In genomic region chr10:23864362-23865312, GRCm38 (mm10) we compare ENCODE assay signal across 23 mouse cellular contexts. TPM values are rescaled to one million over a fixed set of nuclear protein-coding genes. Genes with fewer than 3 reads are reported as not detected.
DNase-seq lines count a peak whose midpoint lies in the region; ATAC-seq and TF ChIP-seq lines count a peak whose summit lies in the region.
"Had no signal": no experiment of that assay in that cellular context is flagged by ENCODE, and none has a peak within 500 bp of the region (broad histone marks: within the 10 kb centered on the region; RNA-seq: fewer than 3 reads in every experiment).

No protein-coding gene starts in this region.

- no peak overlapping the region for H3K4me3 ChIP-seq in kidney, postnatal 0 days (replicated peaks; ENCODE audit: low read depth, low read length)
- no peak overlapping the region for H3K4me3 ChIP-seq in neural tube, embryonic 14.5 days (ENCODE audit: low read depth, low read length)
- H3K4me3 ChIP-seq: embryonic facial prominence, embryonic 15.5 days; hindbrain, embryonic 15.5 days; midbrain, embryonic 15.5 days; neural tube, embryonic 12.5 days had no signal

- peak; percentile 53 for DNase-seq in kidney, postnatal 0 days (ENCODE audit: low spot score)
- no peak for DNase-seq in kidney, postnatal 25 days
- DNase-seq in neural tube, embryonic 10.5 days (ENCODE audit: extremely low spot score, low spot score): no peak
- DNase-seq in thymus, postnatal 10 days (ENCODE audit: low spot score in 2 of 2): no peak
- no peak for DNase-seq in retina, postnatal 1 day
- DNase-seq in spleen, postnatal 10 days (ENCODE audit: low spot score in 2 of 2): no peak
- DNase-seq: cerebellum, adult 9-10 months; heart, adult 11 months; right cerebral cortex, postnatal 4 days; thymus, adult 18-20 months had no signal

- no peak for TF ChIP-seq CTCF in kidney, postnatal 0 days (IDR thresholded peaks at IDR 0.05; ENCODE audit: low read depth)

- no peak overlapping the region for H3K9ac ChIP-seq in kidney, postnatal 0 days (ENCODE audit: low read depth, low read length)
- no peak overlapping the region for H3K9ac ChIP-seq in neural tube, embryonic 14.5 days (replicated peaks; ENCODE audit: low read depth, low read length)
- H3K9ac ChIP-seq: embryonic facial prominence, embryonic 15.5 days; hindbrain, embryonic 15.5 days; liver, embryonic 14.5 days; midbrain, embryonic 15.5 days; neural tube, embryonic 12.5 days had no signal

- no peak overlapping the region for H3K4me2 ChIP-seq in kidney, postnatal 0 days (ENCODE audit: low read length)
- H3K4me2 ChIP-seq in neural tube, embryonic 14.5 days (ENCODE audit: low read depth, low read length): no peak overlapping the region
- H3K4me2 ChIP-seq: embryonic facial prominence, embryonic 15.5 days; hindbrain, embryonic 15.5 days; midbrain, embryonic 15.5 days; neural tube, embryonic 12.5 days had no signal

- H3K36me3 ChIP-seq in kidney, postnatal 0 days (ENCODE audit: insufficient read depth, low read length): no peaks in the 10 kb centered on the region
- no peaks in the 10 kb centered on the region for H3K36me3 ChIP-seq in neural tube, embryonic 14.5 days (ENCODE audit: control insufficient read depth, insufficient read depth, low read length)
- H3K36me3 ChIP-seq: embryonic facial prominence, embryonic 15.5 days; hindbrain, embryonic 15.5 days; midbrain, embryonic 15.5 days; neural tube, embryonic 12.5 days had no signal

- 49% methylated on average over 9 of the region's 9 CpGs for WGBS in kidney, postnatal 0 days
- 70% methylated on average over 9 of the region's 9 CpGs for WGBS in neural tube, embryonic 14.5 days

- H3K9me3 ChIP-seq in kidney, postnatal 0 days (replicated peaks; ENCODE audit: low read length): no peaks in the 10 kb centered on the region; the same call in 1 of the 2 replicates
- no peaks in the 10 kb centered on the region for H3K9me3 ChIP-seq in neural tube, embryonic 14.5 days (ENCODE audit: control insufficient read depth, low read length)
- H3K9me3 ChIP-seq: embryonic facial prominence, embryonic 15.5 days; hindbrain, embryonic 15.5 days; midbrain, embryonic 15.5 days had no signal

- H3K4me1 ChIP-seq in kidney, postnatal 0 days (replicated peaks; ENCODE audit: insufficient read depth, low read length): no peaks in the 10 kb centered on the region
- no peaks in the 10 kb centered on the region for H3K4me1 ChIP-seq in neural tube, embryonic 14.5 days (ENCODE audit: control insufficient read depth, insufficient read depth, low read length)
- H3K4me1 ChIP-seq: embryonic facial prominence, embryonic 15.5 days; hindbrain, embryonic 15.5 days; midbrain, embryonic 15.5 days; neural tube, embryonic 12.5 days had no signal

- H3K27me3 ChIP-seq in kidney, postnatal 0 days (ENCODE audit: insufficient read depth, low read length): no peaks in the 10 kb centered on the region
- H3K27me3 ChIP-seq in neural tube, embryonic 14.5 days (ENCODE audit: control insufficient read depth, insufficient read depth, low read length): no peaks in the 10 kb centered on the region
- H3K27me3 ChIP-seq: embryonic facial prominence, embryonic 15.5 days; hindbrain, embryonic 15.5 days; midbrain, embryonic 15.5 days; neural tube, embryonic 12.5 days had no signal

- ATAC-seq in kidney, postnatal 0 days (replicated peaks; ENCODE audit: low FRiP score, low read depth): no peak
- peak; percentile 69; the same call in 1 of the 2 replicates for ATAC-seq in neural tube, embryonic 14.5 days (ENCODE audit: low read depth)
- peak; percentile 93 to 95 for ATAC-seq in hematopoietic stem cell, adult 5-6 weeks (replicated peaks in 1 of 2; ENCODE audit: insufficient read depth in 1 of 2, low FRiP score in 2 of 2, low TSS enrichment in 1 of 2, low read depth in 1 of 2, poor library complexity in 2 of 2, severe bottlenecking in 2 of 2)
- ATAC-seq: activated CD4-positive, CD25-positive, alpha-beta regulatory T cell, adult 4 months; CD4-positive, CD25-positive, alpha-beta regulatory T cell, adult 4 months; midbrain, embryonic 15.5 days had no signal

- H3K27ac ChIP-seq in kidney, postnatal 0 days: no peak overlapping the region
- no peak overlapping the region for H3K27ac ChIP-seq in neural tube, embryonic 14.5 days (ENCODE audit: low read depth, low read length)
- H3K27ac ChIP-seq: embryonic facial prominence, embryonic 15.5 days; hindbrain, embryonic 15.5 days; liver, embryonic 14.5 days; midbrain, embryonic 15.5 days; neural tube, embryonic 12.5 days had no signal

RNA-seq across cellular contexts. Expression of gene Vnn3, which starts 13.4 kb away (rescaled TPM):
- polyA plus RNA-seq in kidney, postnatal 0 days (2015; fragmentation: Nextera tagmentation; extraction: Ambion mirVana): 0.08 and 0.17 TPM in 2 replicates
- polyA plus RNA-seq in neural tube, embryonic 14.5 days (2014; fragmentation: Nextera tagmentation; extraction: Ambion mirVana): not detected in 2 replicates
- total RNA-seq in hematopoietic stem cell, adult 5-6 weeks (2017): 1.0 TPM in 1 of 2 replicates, not detected in the other
- polyA plus RNA-seq: activated CD4-positive, CD25-positive, alpha-beta regulatory T cell, adult 4 months; forebrain, embryonic 11.5 days; hindbrain, embryonic 15.5 days; midbrain, embryonic 15.5 days; neural tube, embryonic 12.5 days had no signal

RNA-seq across cellular contexts. Expression of gene Vnn1, which starts 29.9 kb away (rescaled TPM):
- polyA plus RNA-seq in kidney, postnatal 0 days (2015; fragmentation: Nextera tagmentation; extraction: Ambion mirVana): 21.1 and 22.4 TPM in 2 replicates
- 0.21 and 0.29 TPM in 2 replicates for polyA plus RNA-seq in neural tube, embryonic 14.5 days (2014; fragmentation: Nextera tagmentation; extraction: Ambion mirVana)
- 2.7 and 2.9 TPM in 2 replicates for total RNA-seq in hematopoietic stem cell, adult 5-6 weeks (2017)
- polyA plus RNA-seq: activated CD4-positive, CD25-positive, alpha-beta regulatory T cell, adult 4 months; CD4-positive, CD25-positive, alpha-beta regulatory T cell, adult 4 months had no signal

RNA-seq across cellular contexts. Expression of gene Taar1, which starts 55.5 kb away (rescaled TPM):
- not detected in 2 replicates for polyA plus RNA-seq in kidney, postnatal 0 days (2015; fragmentation: Nextera tagmentation; extraction: Ambion mirVana)
- not detected in 2 replicates for polyA plus RNA-seq in neural tube, embryonic 14.5 days (2014; fragmentation: Nextera tagmentation; extraction: Ambion mirVana)
- total RNA-seq in hematopoietic stem cell, adult 5-6 weeks (2017): not detected in 2 replicates
- total RNA-seq: layer of hippocampus, postnatal 10 days; left cerebral cortex, postnatal 25 days had no signal
- polyA plus RNA-seq: activated CD4-positive, CD25-positive, alpha-beta regulatory T cell, adult 4 months; CD4-positive, CD25-positive, alpha-beta regulatory T cell, adult 4 months; embryonic facial prominence, embryonic 15.5 days; forebrain, embryonic 11.5 days; heart, embryonic 16.5 days; hindbrain, embryonic 15.5 days; liver, embryonic 14.5 days; midbrain, embryonic 15.5 days; neural tube, embryonic 12.5 days had no signal

Comparison
In these comparisons a context has a peak if more than half of its experiments do, and no peak if none do; other contexts are left out.
1. RNA of gene Vnn1, which starts 29.9 kb away (polyA plus RNA-seq): 21.1 to 22.4 TPM in kidney, postnatal 0 days; 0.21 to 0.29 TPM in neural tube, embryonic 14.5 days; every median in the first group is over 10 times any median in the second.